Mouse (Mus musculus) CH12.LX (cell line): ENCODE measurements around the gene Ccdc66. TPM values are rescaled to one million over a fixed set of nuclear protein-coding genes. Genes with fewer than 3 reads are reported as not detected.

ENCODE experiments used
- DNase-seq: peaks from one replicate; pipeline ENCODE4 v3.0.0-alpha.2; 2013; ENCODE audit errors: extremely low read depth
- H3K27ac ChIP-seq: 2 replicates; pipeline ENCODE4 v1.5.1; 2012; ENCODE audit warnings: low read depth, mild to moderate bottlenecking, control low read depth, moderate library complexity; ENCODE audit not compliant: insufficient read depth
- H3K27me3 ChIP-seq: replicated peaks from 2 replicates; pipeline ENCODE3; 2012; ENCODE audit warnings: inconsistent platforms
- H3K36me3 ChIP-seq, 2 experiments: replicated peaks in 1 of 2; 2 replicates each; pipeline versions ENCODE3 to v1.6.1; 2012; ENCODE audit warnings: inconsistent platforms in 1 of 2, low read length in 1 of 2, mild to moderate bottlenecking in 1 of 2, mixed read lengths in 1 of 2, moderate library complexity in 1 of 2; ENCODE audit not compliant: control insufficient read depth in 1 of 2, insufficient read depth in 1 of 2
- H3K4me1 ChIP-seq, 2 experiments: 2 replicates each; pipeline ENCODE4 v1.6.1; 2012; ENCODE audit warnings: inconsistent platforms in 1 of 2, moderate library complexity in 1 of 2; ENCODE audit not compliant: insufficient read depth in 2 of 2, control insufficient read depth in 1 of 2
- H3K4me2 ChIP-seq: 2 replicates; pipeline ENCODE4 v1.6.1; 2012; ENCODE audit warnings: low read depth, mild to moderate bottlenecking, control low read depth; ENCODE audit not compliant: poor library complexity, insufficient read depth, severe bottlenecking
- H3K4me3 ChIP-seq, 3 experiments: fragments of 150-350 bp in 1 of 3; sonication (generic) in 1 of 3; replicated peaks in 1 of 3; 2 replicates each; pipeline versions ENCODE3 to v1.5.1; 2011 to 2012; ENCODE audit warnings: low read depth in 2 of 3, low read length in 2 of 3, mild to moderate bottlenecking in 2 of 3, moderate library complexity in 2 of 3, control low read depth in 1 of 3, improper control_type of control experiment in 1 of 3, inconsistent platforms in 1 of 3, mixed read lengths in 1 of 3; ENCODE audit not compliant: poor library complexity in 1 of 3
- H3K79me2 ChIP-seq: replicated peaks from 2 replicates; pipeline ENCODE4 v1.6.1; 2012; ENCODE audit warnings: mild to moderate bottlenecking, moderate library complexity; ENCODE audit not compliant: control insufficient read depth, poor library complexity, insufficient read depth, severe bottlenecking; ENCODE audit errors: extremely low read depth
- H3K9ac ChIP-seq: 2 replicates; pipeline ENCODE4 v1.6.1; 2012; ENCODE audit warnings: low read depth, mild to moderate bottlenecking, control low read depth, moderate library complexity; ENCODE audit not compliant: insufficient read depth
- H3K9me3 ChIP-seq: replicated peaks from 2 replicates; pipeline ENCODE3; 2012; ENCODE audit warnings: low read length, inconsistent platforms, mixed read lengths
- BHLHE40 ChIP-seq: IDR thresholded peaks from 2 replicates; pipeline ENCODE4 v1.6.1; 2011; ENCODE audit warnings: mild to moderate bottlenecking, low read depth, low read length, improper control_type of control experiment
- CHD2 ChIP-seq: IDR thresholded peaks from 2 replicates; pipeline ENCODE4 v1.6.1; 2011; ENCODE audit warnings: low read length, improper control_type of control experiment
- CTCF ChIP-seq, 2 experiments: IDR thresholded peaks in 1 of 2; conservative IDR thresholded peaks in 1 of 2; 2 replicates each; pipeline ENCODE4 v1.5.1; 2011 to 2012; ENCODE audit warnings: low read depth in 2 of 2, low read length in 2 of 2, improper control_type of control experiment in 1 of 2, inconsistent platforms in 1 of 2, mild to moderate bottlenecking in 1 of 2, moderate library complexity in 1 of 2
- ELF1 ChIP-seq: IDR thresholded peaks from 2 replicates; pipeline ENCODE4 v1.6.1; 2014; ENCODE audit warnings: low read depth, mild to moderate bottlenecking, inconsistent platforms, low read length, improper control_type of control experiment
- EP300 ChIP-seq: IDR thresholded peaks from 2 replicates; pipeline ENCODE4 v1.6.1; 2011; ENCODE audit warnings: low read length, improper control_type of control experiment
- ETS1 ChIP-seq: conservative IDR thresholded peaks from 2 replicates; pipeline ENCODE4 v1.6.1; 2012; ENCODE audit warnings: low read depth, mild to moderate bottlenecking, inconsistent platforms, low read length, improper control_type of control experiment, moderate library complexity
- HCFC1 ChIP-seq: IDR thresholded peaks from 2 replicates; pipeline ENCODE4 v1.6.1; 2012; ENCODE audit warnings: low read depth, mild to moderate bottlenecking, inconsistent platforms, low read length, improper control_type of control experiment
- KAT2A ChIP-seq: IDR thresholded peaks from 2 replicates; pipeline ENCODE4 v1.6.1; 2012; ENCODE audit warnings: low read length, improper control_type of control experiment, inconsistent platforms; ENCODE audit not compliant: insufficient replicate concordance
- MAFK ChIP-seq: IDR thresholded peaks from 2 replicates; pipeline ENCODE4 v1.6.1; 2011; ENCODE audit warnings: low read length, improper control_type of control experiment; ENCODE audit not compliant: insufficient replicate concordance
- MEF2A ChIP-seq: IDR thresholded peaks from 2 replicates; pipeline ENCODE4 v1.6.1; 2014; ENCODE audit warnings: low read depth, mild to moderate bottlenecking, inconsistent platforms, low read length, improper control_type of control experiment, borderline replicate concordance
- MXI1 ChIP-seq: IDR thresholded peaks from 2 replicates; pipeline ENCODE4 v1.6.1; 2011; ENCODE audit warnings: mild to moderate bottlenecking, low read depth, low read length, improper control_type of control experiment
- MYC ChIP-seq: IDR thresholded peaks from 2 replicates; pipeline ENCODE4 v1.6.1; 2011; ENCODE audit warnings: low read depth, mild to moderate bottlenecking, improper control_type of control experiment, low read length
- NRF1 ChIP-seq: IDR thresholded peaks from 2 replicates; pipeline ENCODE4 v1.6.1; 2014; ENCODE audit warnings: low read depth, mild to moderate bottlenecking, inconsistent platforms, low read length, improper control_type of control experiment, moderate library complexity
- POLR2A ChIP-seq: IDR thresholded peaks from 2 replicates; pipeline ENCODE4 v1.6.1; 2011; ENCODE audit warnings: low read depth, mild to moderate bottlenecking, improper control_type of control experiment, low read length
- UBTF ChIP-seq: IDR thresholded peaks from 2 replicates; pipeline ENCODE4 v1.6.1; 2012; ENCODE audit warnings: low read depth, mild to moderate bottlenecking, inconsistent platforms, low read length, improper control_type of control experiment, moderate library complexity
- USF2 ChIP-seq: conservative IDR thresholded peaks from 2 replicates; pipeline ENCODE4 v1.6.1; 2011; ENCODE audit warnings: low read depth, low read length, improper control_type of control experiment
- ZC3H11A ChIP-seq: IDR thresholded peaks from 2 replicates; pipeline ENCODE4 v1.6.1; 2012; ENCODE audit warnings: low read depth, mild to moderate bottlenecking, inconsistent platforms, low read length, improper control_type of control experiment
- ZMIZ1 ChIP-seq: IDR thresholded peaks from 2 replicates; pipeline ENCODE4 v1.6.1; 2012; ENCODE audit warnings: low read depth, mild to moderate bottlenecking, inconsistent platforms, low read length, improper control_type of control experiment
- ZNF384 ChIP-seq: IDR thresholded peaks from 2 replicates; pipeline ENCODE4 v1.6.1; 2012; ENCODE audit warnings: low read depth, low read length, improper control_type of control experiment, inconsistent platforms
- dilution Hi-C: fragments of 300-500 bp; cut with MboI; formaldehyde crosslinking; loops from 2 replicates; pipeline ENCODE4 v1.14.3; 2020; ENCODE audit warnings: low sequenced_read_pairs; ENCODE audit not compliant: extremely low pct_unique_long_range_greater_than_20kb, extremely low pct_ligation_motif_present
- in situ Hi-C: fragments of 300-500 bp; cut with MboI; formaldehyde crosslinking; loops from 3 replicates; pipeline ENCODE4 v1.14.3; 2019; ENCODE audit warnings: low sequenced_read_pairs, low pct_ligation_motif_present, low pct_unique_long_range_greater_than_20kb, mixed read lengths
- polyA plus RNA-seq: library from polyadenylated mRNA; unstranded; fragments of >175 nt; gene quantifications from 2 replicates; pipeline ENCODE4 v1.2.1, GENCODE M21; 2012; ENCODE audit warnings: low read depth; ENCODE audit not compliant: insufficient read length
- total RNA-seq, 2 experiments: library from RNA; depleted of rRNA; stranded (reverse); fragments of 300-350 nt in 1 of 2; fragments of >200 nt in 1 of 2; gene quantifications; 2 replicates each; pipeline ENCODE4 v1.2.3; 2012 to 2014

The Ccdc66 gene
- total and polyA plus RNA-seq, 3 experiments = 6.9 to 19.9 (median 9.0) TPM

- Histone ChIP-seq H3K27me3 (no peaks in the 10 kb centered on the region), H3K36me3 (peaks cover 18 to 84% of the 10 kb centered on the region in 2 experiments), H3K9me3 (no peaks in the 10 kb centered on the region), H3K27ac (no peak overlapping the region), H3K9ac (no peak overlapping the region), H3K4me1 (peaks cover 0 to 4% of the 10 kb centered on the region in 2 experiments; a peak in 1 of 4 replicates), H3K4me2 (no peak overlapping the region), H3K79me2 (no peaks in the 10 kb centered on the region), H3K4me3 (no peak overlapping the region)
- TF ChIP-seq ZMIZ1 (no peak), HCFC1 (no peak), MXI1 (no peak)
- no peak for DNase-seq
- in situ Hi-C loops = no loop called here
- dilution Hi-C loops = no loop called here
Observed at GRCm38 (mm10) chr14:27501096-27501495, 7.2 kb downstream of the Ccdc66 start.

GRCm38 (mm10) chr14:27493516-27493915 is 14.7 kb downstream of the Ccdc66 start:
- Histone ChIP-seq H3K9ac (no peak overlapping the region), H3K36me3 (peaks cover 55 to 94% of the 10 kb centered on the region in 2 experiments), H3K27ac (no peak overlapping the region), H3K9me3 (no peaks in the 10 kb centered on the region), H3K79me2 (no peaks in the 10 kb centered on the region), H3K27me3 (no peaks in the 10 kb centered on the region), H3K4me1 (no peaks in the 10 kb centered on the region), H3K4me3 (no peak overlapping the region)
- in situ Hi-C loops (no loop called here), dilution Hi-C loops (no loop called here)
- DNase-seq = no peak
- TF ChIP-seq ETS1 (no peak), CTCF (conservative IDR thresholded peaks at IDR 0.05 in 1 of 2, IDR thresholded peaks at IDR 0.05 in 1 of 2; ENCODE audit: low read depth in 2 of 2, low read length in 2 of 2) (0 out of 4 replicates have a peak, but pooled peaks of 1 of the 2 experiments have one; percentile 10)
- TF ChIP-seq, all 38 proteins: peak for 1
- H3K4me2 ChIP-seq = no peak overlapping the region

- in situ Hi-C loops (no loop called here), dilution Hi-C loops (no loop called here)
- Histone ChIP-seq H3K9ac (no peak overlapping the region), H3K36me3 (peaks cover 53 to 95% of the 10 kb centered on the region in 2 experiments), H3K9me3 (no peaks in the 10 kb centered on the region), H3K4me3 (no peak overlapping the region), H3K4me2 (no peak overlapping the region), H3K4me1 (no peaks in the 10 kb centered on the region), H3K27ac (no peak overlapping the region), H3K79me2 (no peaks in the 10 kb centered on the region), H3K27me3 (no peaks in the 10 kb centered on the region)
- no peak for DNase-seq
- TF ChIP-seq UBTF (no peak), NRF1 (no peak), POLR2A (no peak), MYC (no peak), EP300 (no peak), ZC3H11A (no peak), ELF1 (no peak), CTCF (conservative IDR thresholded peaks at IDR 0.05 in 1 of 2, IDR thresholded peaks at IDR 0.05 in 1 of 2; ENCODE audit: low read depth in 2 of 2, low read length in 2 of 2) (no peak), CHD2 (no peak), MEF2A (no peak), BHLHE40 (no peak), ZNF384 (no peak), MAFK (no peak), USF2 (no peak), KAT2A (no peak)
Observed at GRCm38 (mm10) chr14:27491399-27491798, 16.9 kb downstream of the Ccdc66 start.
